13 mouse cellular contexts compared by ENCODE assay signal in genomic region chr9:16398734-16399686, GRCm38 (mm10).
DNase-seq lines count a peak whose midpoint lies in the region; ATAC-seq and TF ChIP-seq lines count a peak whose summit lies in the region.
"Had no signal": no experiment of that assay in that cellular context is flagged by ENCODE, and none has a peak within 500 bp of the region (broad histone marks: within the 10 kb centered on the region; RNA-seq: fewer than 3 reads in every experiment).

No protein-coding gene starts in this region.

- H3K27ac ChIP-seq in forebrain, postnatal 0 days (ENCODE audit: low read depth, low read length), result 0 out of 2 replicates have a peak overlapping the region, but pooled peaks have one; percentile 29
- H3K27ac ChIP-seq in midbrain, embryonic 14.5 days (replicated peaks; ENCODE audit: low read depth, low read length), result peak overlapping the region; percentile 68
- H3K27ac ChIP-seq: embryonic facial prominence, embryonic 15.5 days; limb, embryonic 12.5 days; lung, embryonic 15.5 days had no signal

- TF ChIP-seq CTCF in forebrain, postnatal 0 days (IDR thresholded peaks at IDR 0.05; ENCODE audit: low read depth), result no peak

- H3K4me1 ChIP-seq in forebrain, postnatal 0 days (ENCODE audit: insufficient read depth), result peaks cover 4% of the 10 kb centered on the region; the same call in 1 of the 2 replicates
- peaks cover 28% of the 10 kb centered on the region for H3K4me1 ChIP-seq in midbrain, embryonic 14.5 days (ENCODE audit: control insufficient read depth, insufficient read depth, low read length)
- H3K4me1 ChIP-seq: embryonic facial prominence, embryonic 15.5 days; limb, embryonic 12.5 days; lung, embryonic 15.5 days had no signal

- DNase-seq in cerebellum, adult 9-10 months, result peak; percentile 3
- DNase-seq in brain, embryonic 18.5 days (ENCODE audit: low read depth, low spot score), result peak; percentile 18
- DNase-seq in forebrain, postnatal 0 days, result peak; percentile 65
- DNase-seq in midbrain, embryonic 14.5 days, result peak; percentile 73
- no peak for DNase-seq in urinary bladder, postnatal 4 days (ENCODE audit: low spot score in 2 of 2)
- DNase-seq in right cerebral cortex, postnatal 25 days, result no peak
- DNase-seq: gastrocnemius, postnatal 10 days; kidney, postnatal 14 days had no signal

- no peaks in the 10 kb centered on the region for H3K27me3 ChIP-seq in forebrain, postnatal 0 days (ENCODE audit: insufficient read depth, low read length)
- no peaks in the 10 kb centered on the region for H3K27me3 ChIP-seq in midbrain, embryonic 14.5 days (ENCODE audit: control insufficient read depth, insufficient read depth, low read length)
- H3K27me3 ChIP-seq: embryonic facial prominence, embryonic 15.5 days; limb, embryonic 12.5 days; lung, embryonic 15.5 days had no signal

- H3K9me3 ChIP-seq in forebrain, postnatal 0 days (ENCODE audit: low read length), result no peaks in the 10 kb centered on the region
- no peaks in the 10 kb centered on the region for H3K9me3 ChIP-seq in midbrain, embryonic 14.5 days (ENCODE audit: control insufficient read depth, low read length)
- H3K9me3 ChIP-seq: embryonic facial prominence, embryonic 15.5 days; limb, embryonic 12.5 days; lung, embryonic 15.5 days had no signal

- no peak for ATAC-seq in cerebellum, adult (ENCODE audit: insufficient number of reproducible peaks, low FRiP score, low TSS enrichment)
- ATAC-seq in forebrain, postnatal 0 days, result peak; percentile 78
- peak; percentile 67 for ATAC-seq in midbrain, embryonic 14.5 days (ENCODE audit: low FRiP score, low TSS enrichment)
- no peak for ATAC-seq in inflammation-experienced regulatory T-cells, adult 6 months

- no peak overlapping the region for H3K9ac ChIP-seq in forebrain, postnatal 0 days
- H3K9ac ChIP-seq in midbrain, embryonic 14.5 days (replicated peaks; ENCODE audit: low read length), result no peak overlapping the region
- H3K9ac ChIP-seq: embryonic facial prominence, embryonic 15.5 days; limb, embryonic 12.5 days; lung, embryonic 15.5 days had no signal

- no peaks in the 10 kb centered on the region for H3K36me3 ChIP-seq in forebrain, postnatal 0 days (ENCODE audit: insufficient read depth)
- no peaks in the 10 kb centered on the region for H3K36me3 ChIP-seq in midbrain, embryonic 14.5 days (ENCODE audit: control insufficient read depth, insufficient read depth, low read length)
- H3K36me3 ChIP-seq: embryonic facial prominence, embryonic 15.5 days; limb, embryonic 12.5 days; lung, embryonic 15.5 days had no signal

- no peak overlapping the region for H3K4me3 ChIP-seq in forebrain, postnatal 0 days (ENCODE audit: low read depth, low read length)
- H3K4me3 ChIP-seq in midbrain, embryonic 14.5 days (replicated peaks; ENCODE audit: low read depth, low read length), result no peak overlapping the region
- H3K4me3 ChIP-seq: embryonic facial prominence, embryonic 15.5 days; limb, embryonic 12.5 days; lung, embryonic 15.5 days had no signal

- WGBS in forebrain, postnatal 0 days, result 22% methylated on average over 6 of the region's 6 CpGs
- WGBS in midbrain, embryonic 14.5 days, result 10% methylated on average over 6 of the region's 6 CpGs

- H3K4me2 ChIP-seq in forebrain, postnatal 0 days (ENCODE audit: low read depth), result no peak overlapping the region
- no peak overlapping the region for H3K4me2 ChIP-seq in midbrain, embryonic 14.5 days (ENCODE audit: low read length)
- H3K4me2 ChIP-seq: embryonic facial prominence, embryonic 15.5 days; limb, embryonic 12.5 days; lung, embryonic 15.5 days had no signal

Comparison
In these comparisons a context has a peak if more than half of its experiments do, and no peak if none do; other contexts are left out.
1. DNase-seq: peak in cerebellum, adult 9-10 months (single experiment), brain, embryonic 18.5 days (single experiment), forebrain, postnatal 0 days (single experiment) and midbrain, embryonic 14.5 days (single experiment); none in urinary bladder, postnatal 4 days (0 of 2) and right cerebral cortex, postnatal 25 days (single experiment).
2. ATAC-seq: peak in forebrain, postnatal 0 days (single experiment) and midbrain, embryonic 14.5 days (single experiment); none in cerebellum, adult (single experiment) and inflammation-experienced regulatory T-cells, adult 6 months (single experiment).